Mouse (Mus musculus): ENCODE data around the gene Crybg2. TPM values are rescaled to one million over a fixed set of nuclear protein-coding genes. Genes with fewer than 3 reads are reported as not detected.
A peak's percentile ranks its signal among the peaks of the same experiment; 100 is the strongest.

Crybg2 gene
- total and polyA plus RNA-seq, 3 experiments: 0.65 to 2.3 TPM; not detected in 1

DNA sequence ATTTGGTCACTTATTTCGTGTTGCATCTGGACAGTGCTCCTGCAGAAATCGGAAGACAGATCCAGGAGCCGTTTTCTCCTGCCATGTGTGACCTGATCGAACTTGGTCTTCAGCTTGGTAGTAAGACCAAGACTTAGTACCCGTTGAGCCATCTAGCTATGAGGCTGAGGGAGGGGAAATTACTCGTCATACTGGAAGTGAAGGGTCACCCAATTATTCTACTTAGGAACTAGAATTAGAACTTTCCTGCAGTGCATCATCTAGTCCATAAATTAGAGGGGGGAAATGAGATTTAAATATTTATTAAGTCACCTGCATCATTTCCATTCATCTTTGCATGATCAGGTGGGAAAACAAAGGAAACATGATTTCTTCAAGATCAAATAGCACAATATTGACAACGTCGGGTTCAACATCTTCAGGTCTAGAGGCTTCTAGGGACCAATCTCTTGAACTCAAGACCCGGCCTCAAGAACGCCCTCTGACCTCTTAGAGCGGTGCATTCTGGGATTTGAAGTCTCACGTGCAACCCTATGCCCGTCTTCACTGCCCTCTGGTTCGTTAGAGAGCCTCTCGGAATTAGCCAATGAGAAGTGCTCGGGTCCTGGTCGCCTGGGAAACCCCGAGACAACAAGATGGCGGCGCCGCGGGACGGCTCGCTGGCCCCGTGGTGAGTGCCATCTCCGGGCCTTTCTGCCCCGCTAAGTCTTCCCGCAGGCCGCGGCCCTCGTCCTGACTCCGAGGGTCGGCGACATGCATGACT is 41.5 kb downstream of the Crybg2 start, which contains the start of gene Ubxn11 (continued):
- TF ChIP-seq CHD1 (IDR thresholded peaks at IDR 0.05; ENCODE audit: low read depth, low read length) (no peak), MAX (IDR thresholded peaks at IDR 0.05; ENCODE audit: low read length) (0 out of 2 replicates have a peak, but pooled peaks have one; percentile 51), SIN3A (IDR thresholded peaks at IDR 0.05; ENCODE audit: low read length) (peak; percentile 97), BHLHE40 (IDR thresholded peaks at IDR 0.05; ENCODE audit: borderline replicate concordance, low read depth, low read length) (peak; percentile 98), TCF12 (IDR thresholded peaks at IDR 0.05; ENCODE audit: low read depth, low read length) (0 out of 2 replicates have a peak, but pooled peaks have one; percentile 10), NRF1 (IDR thresholded peaks at IDR 0.05; ENCODE audit: insufficient read depth, low read depth, low read length, poor library complexity, severe bottlenecking) (peak; percentile 32; the same call in 1 of the 2 replicates), KAT2A (conservative IDR thresholded peaks at IDR 0.05; ENCODE audit: low read depth, low read length) (peak; percentile 88), USF2 (IDR thresholded peaks at IDR 0.05; ENCODE audit: borderline replicate concordance in 1 of 2, insufficient read depth in 1 of 2, low read depth in 1 of 2, low read length in 2 of 2) (no peak), MEF2A (IDR thresholded peaks at IDR 0.05; ENCODE audit: extremely low read depth, insufficient replicate concordance, low read depth, low read length, poor library complexity, severe bottlenecking) (no peak)

DNA sequence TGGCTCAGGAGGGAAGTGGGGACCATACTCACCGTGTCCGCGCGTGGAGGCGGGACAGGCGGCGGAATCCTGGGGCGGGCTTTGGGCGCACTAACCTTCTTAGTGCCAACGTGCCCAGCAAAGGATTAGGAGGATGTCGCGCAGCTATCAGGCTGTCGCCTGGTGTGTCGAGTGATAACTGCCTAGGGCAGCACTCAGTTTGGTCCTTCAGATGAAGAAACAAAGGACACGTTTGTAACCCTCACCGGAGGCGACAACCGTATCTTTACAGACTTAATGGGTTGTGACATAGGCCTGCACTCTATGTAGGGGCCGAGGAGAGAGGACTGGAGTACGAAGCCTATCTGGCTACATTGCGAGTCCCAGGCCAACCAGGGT is 42.1 kb downstream of the Crybg2 start:
- TF ChIP-seq CHD1 (IDR thresholded peaks at IDR 0.05; ENCODE audit: low read depth, low read length) (0 out of 2 replicates have a peak, but pooled peaks have one; percentile 65), TCF12 (IDR thresholded peaks at IDR 0.05; ENCODE audit: low read depth, low read length) (no peak), TBP (IDR thresholded peaks at IDR 0.05; ENCODE audit: low read depth, low read length) (0 out of 2 replicates have a peak, but pooled peaks have one; percentile 32), GATA1 (IDR thresholded peaks at IDR 0.05; ENCODE audit: low read depth, low read length) (0 out of 2 replicates have a peak, but pooled peaks have one; percentile 19), MAZ (IDR thresholded peaks at IDR 0.05; ENCODE audit: low read depth, low read length) (0 out of 2 replicates have a peak, but pooled peaks have one; percentile 31), EP300 (IDR thresholded peaks at IDR 0.05; ENCODE audit: low read depth in 1 of 2, low read length in 2 of 2) (0 out of 4 replicates have a peak, but pooled peaks of 1 of the 2 experiments have one; percentile 26), MXI1 (IDR thresholded peaks at IDR 0.05; ENCODE audit: low read depth, low read length) (peak; percentile 87), MYC (IDR thresholded peaks at IDR 0.05; ENCODE audit: low read depth, low read length) (no peak), SMC3 (IDR thresholded peaks at IDR 0.05; ENCODE audit: low read depth, low read length) (no peak), ZNF384 (IDR thresholded peaks at IDR 0.05; ENCODE audit: low read depth, low read length) (no peak), SIN3A (IDR thresholded peaks at IDR 0.05; ENCODE audit: low read length) (peak; percentile 19), NELFE (IDR thresholded peaks at IDR 0.05; ENCODE audit: low read depth, low read length) (peak; percentile 63), GABPA (IDR thresholded peaks at IDR 0.05; ENCODE audit: low read depth, low read length) (no peak), TAL1 (IDR thresholded peaks at IDR 0.05; ENCODE audit: low read length) (0 out of 2 replicates have a peak, but pooled peaks have one; percentile 30), NRF1 (IDR thresholded peaks at IDR 0.05; ENCODE audit: insufficient read depth, low read depth, low read length, poor library complexity, severe bottlenecking) (no peak), ELF1 (IDR thresholded peaks at IDR 0.05; ENCODE audit: low read depth, low read length) (no peak)
- peak overlapping the region; percentile 48 for H3K27ac ChIP-seq (ENCODE audit: control insufficient read depth, low read depth, low read length)
- peaks cover 16 to 27% of the 10 kb centered on the region in 2 experiments for H3K4me1 ChIP-seq (ENCODE audit: control insufficient read depth in 1 of 2, insufficient read depth in 2 of 2, low read length in 2 of 2)
- peaks cover 0 to 20% of the 10 kb centered on the region in 2 experiments; a peak in 2 of 4 replicates for H3K36me3 ChIP-seq (ENCODE audit: control insufficient read depth in 1 of 2, insufficient read depth in 2 of 2, low read length in 2 of 2)
- no peaks in the 10 kb centered on the region for H3K9me3 ChIP-seq (replicated peaks; ENCODE audit: insufficient read depth, low read length)
- H3K9ac ChIP-seq (ENCODE audit: control insufficient read depth, low read depth, low read length, poor library complexity, severe bottlenecking): peak overlapping the region; percentile 70
- DNase-seq (ENCODE audit: low read depth, low spot score): peak; percentile 83
- H3K79me2 ChIP-seq (ENCODE audit: control insufficient read depth, insufficient read depth, low read length, poor library complexity): no peaks in the 10 kb centered on the region; the same call in 1 of the 2 replicates
- H3K4me3 ChIP-seq (ENCODE audit: control insufficient read depth in 1 of 2, insufficient read depth in 1 of 2, low read depth in 2 of 2, low read length in 2 of 2): peak overlapping the region; percentile 71 to 90
- H3K27me3 ChIP-seq (ENCODE audit: control insufficient read depth in 1 of 2, insufficient read depth in 2 of 2, low read length in 2 of 2): no peaks in the 10 kb centered on the region

Data from MEL (cell line).